Mouse (Mus musculus) hindbrain, embryonic 16.5 days (tissue): Measurements from ENCODE around the gene Rpl13. TPM values are rescaled to one million over a fixed set of nuclear protein-coding genes. Genes with fewer than 3 reads are reported as not detected.

Experiments
- ATAC-seq: fragments of 200-750 bp; cut with Nextera tagmentation; 2 replicates; pipeline ENCODE4 v1.8.0; 2017; ENCODE audit warnings: moderate TSS enrichment, moderate library complexity
- H3K27ac ChIP-seq: fragments of 300-500 bp; sonication (generic); 2 replicates; pipeline ENCODE4 v1.5.1; 2014; ENCODE audit warnings: low read depth, mild to moderate bottlenecking, control low read depth, low read length, moderate library complexity
- H3K27me3 ChIP-seq: fragments of 300-500 bp; sonication (generic); replicated peaks from 2 replicates; pipeline ENCODE4 v1.6.1; 2014; ENCODE audit warnings: low read length; ENCODE audit not compliant: control insufficient read depth, insufficient read depth
- H3K36me3 ChIP-seq: fragments of 300-500 bp; sonication (generic); 2 replicates; pipeline ENCODE4 v1.6.1; 2014; ENCODE audit warnings: mild to moderate bottlenecking, low read length, moderate library complexity, mixed read lengths; ENCODE audit not compliant: control insufficient read depth, insufficient read depth
- H3K4me1 ChIP-seq: fragments of 300-500 bp; sonication (generic); 2 replicates; pipeline ENCODE4 v1.6.1; 2014; ENCODE audit warnings: low read depth, low read length; ENCODE audit not compliant: control insufficient read depth, insufficient read depth
- H3K4me2 ChIP-seq: fragments of 300-500 bp; sonication (generic); 2 replicates; pipeline ENCODE4 v1.6.1; 2014; ENCODE audit warnings: mild to moderate bottlenecking, low read length, control low read depth, moderate library complexity
- H3K4me3 ChIP-seq: fragments of 300-500 bp; sonication (generic); 2 replicates; pipeline ENCODE4 v1.5.1; 2014; ENCODE audit warnings: mild to moderate bottlenecking, low read length, control low read depth, moderate library complexity
- H3K9ac ChIP-seq: fragments of 300-500 bp; sonication (generic); 2 replicates; pipeline ENCODE4 v1.6.1; 2014; ENCODE audit warnings: low read depth, mild to moderate bottlenecking, control low read depth, low read length, moderate library complexity
- H3K9me3 ChIP-seq: fragments of 300-500 bp; sonication (generic); 2 replicates; pipeline ENCODE4 v1.6.1; 2014; ENCODE audit warnings: mild to moderate bottlenecking, low read length, moderate library complexity; ENCODE audit not compliant: control insufficient read depth
- WGBS: fragments of 180-500 bp; shearing (Covaris S2); extraction: QIAGEN DNeasy Blood & Tissue Kit; methylation state at CpG from one replicate; pipeline ENCODE4 v1.1.7; 2014; 5-methylcytosine and 5-hydroxymethylcytosine counted together
- polyA plus RNA-seq: library from polyadenylated mRNA; unstranded; fragments of >200 nt; fragmentation: Nextera tagmentation; extraction: Ambion mirVana; gene quantifications from 2 replicates; pipeline ENCODE4 v1.2.1, GENCODE M21; 2015

Rpl13 gene
- polyA plus RNA-seq, 1 experiment from 2014 or later = 588 TPM

GRCm38 (mm10) chr8:123135806-123136205 lies 33.7 kb downstream of the Rpl13 start:
- ATAC-seq = no peak
- 44% methylated on average over 9 of the region's 9 CpGs for WGBS
- H3K36me3 ChIP-seq = no peaks in the 10 kb centered on the region
- peak overlapping the region; percentile 35 for H3K4me2 ChIP-seq
- no peaks in the 10 kb centered on the region for H3K9me3 ChIP-seq
- H3K27me3 ChIP-seq = no peaks in the 10 kb centered on the region
- H3K27ac ChIP-seq = peak overlapping the region; percentile 64
- no peak overlapping the region for H3K9ac ChIP-seq
- H3K4me1 ChIP-seq = peaks cover 12% of the 10 kb centered on the region
- no peak overlapping the region for H3K4me3 ChIP-seq

GRCm38 (mm10) chr8:123136287-123136686 lies 34.1 kb downstream of the Rpl13 start:
- 81% methylated on average over 9 of the region's 9 CpGs for WGBS

GRCm38 (mm10) chr8:123137645-123138077 lies 35.5 kb downstream of the Rpl13 start:
- WGBS = 25% methylated on average over 2 of the region's 2 CpGs
- Histone ChIP-seq H3K4me1 (peaks cover 12% of the 10 kb centered on the region), H3K4me3 (no peak overlapping the region), H3K27ac (peak overlapping the region; percentile 2; the same call in 1 of the 2 replicates), H3K4me2 (no peak overlapping the region), H3K9ac (no peak overlapping the region), H3K27me3 (no peaks in the 10 kb centered on the region), H3K36me3 (no peaks in the 10 kb centered on the region), H3K9me3 (no peaks in the 10 kb centered on the region)
- peak; percentile 53 for ATAC-seq

More at GRCm38 (mm10) chr8:123136287-123136686, 34.1 kb downstream of the Rpl13 start:
- Histone ChIP-seq H3K4me3 (no peak overlapping the region), H3K36me3 (no peaks in the 10 kb centered on the region), H3K4me1 (peaks cover 12% of the 10 kb centered on the region), H3K27me3 (no peaks in the 10 kb centered on the region), H3K9me3 (no peaks in the 10 kb centered on the region), H3K4me2 (no peak overlapping the region), H3K27ac (no peak overlapping the region), H3K9ac (no peak overlapping the region)
- no peak for ATAC-seq

GRCm38 (mm10) chr8:123138741-123139140 lies 36.6 kb downstream of the Rpl13 start:
- no peak overlapping the region for H3K9ac ChIP-seq
- H3K27me3 ChIP-seq = no peaks in the 10 kb centered on the region
- H3K27ac ChIP-seq = no peak overlapping the region
- 73% methylated on average over 4 of the region's 4 CpGs for WGBS
- H3K4me1 ChIP-seq = peaks cover 12% of the 10 kb centered on the region
- H3K9me3 ChIP-seq = no peaks in the 10 kb centered on the region
- no peak overlapping the region for H3K4me2 ChIP-seq
- no peaks in the 10 kb centered on the region for H3K36me3 ChIP-seq
- no peak for ATAC-seq
- H3K4me3 ChIP-seq = no peak overlapping the region

GRCm38 (mm10) chr8:123141741-123142462 lies 39.8 kb downstream of the Rpl13 start:
- no peaks in the 10 kb centered on the region; the same call in 1 of the 2 replicates for H3K4me1 ChIP-seq
- no peaks in the 10 kb centered on the region for H3K9me3 ChIP-seq
- H3K36me3 ChIP-seq = no peaks in the 10 kb centered on the region
- H3K27ac ChIP-seq = peak overlapping the region; percentile 66
- no peak overlapping the region for H3K4me3 ChIP-seq
- no peaks in the 10 kb centered on the region for H3K27me3 ChIP-seq
- peak; percentile 63 for ATAC-seq
- WGBS = 59% methylated on average over 14 of the region's 14 CpGs
- H3K9ac ChIP-seq = no peak overlapping the region
- H3K4me2 ChIP-seq = no peak overlapping the region

GRCm38 (mm10) chr8:123145279-123145678 lies 43.1 kb downstream of the Rpl13 start:
- H3K36me3 ChIP-seq = no peaks in the 10 kb centered on the region
- 61% methylated on average over 6 of the region's 6 CpGs for WGBS
- no peaks in the 10 kb centered on the region for H3K9me3 ChIP-seq
- H3K27me3 ChIP-seq = no peaks in the 10 kb centered on the region; the same call in 1 of the 2 replicates
- H3K27ac ChIP-seq = no peak overlapping the region
- H3K4me2 ChIP-seq = no peak overlapping the region
- no peaks in the 10 kb centered on the region for H3K4me1 ChIP-seq
- H3K4me3 ChIP-seq = no peak overlapping the region
- ATAC-seq = no peak
- no peak overlapping the region for H3K9ac ChIP-seq

- ATAC-seq = no peak
- H3K27me3 ChIP-seq = no peaks in the 10 kb centered on the region; the same call in 1 of the 2 replicates
- H3K9me3 ChIP-seq = no peaks in the 10 kb centered on the region
- H3K4me1 ChIP-seq = no peaks in the 10 kb centered on the region
- 79% methylated on average over 7 of the region's 7 CpGs for WGBS
- H3K36me3 ChIP-seq = no peaks in the 10 kb centered on the region
- H3K4me3 ChIP-seq = no peak overlapping the region
- H3K27ac ChIP-seq = 0 out of 2 replicates have a peak overlapping the region, but pooled peaks have one; percentile 23
- H3K9ac ChIP-seq = no peak overlapping the region
- no peak overlapping the region for H3K4me2 ChIP-seq
These were observed 44.2 kb downstream of the Rpl13 start for GRCm38 (mm10) chr8:123146390-123146789.

GRCm38 (mm10) chr8:123150737-123151171 lies 48.6 kb downstream of the Rpl13 start:
- Histone ChIP-seq H3K9me3 (no peaks in the 10 kb centered on the region), H3K4me1 (no peaks in the 10 kb centered on the region), H3K4me2 (no peak overlapping the region), H3K4me3 (no peak overlapping the region), H3K27ac (no peak overlapping the region), H3K9ac (no peak overlapping the region), H3K36me3 (no peaks in the 10 kb centered on the region), H3K27me3 (no peaks in the 10 kb centered on the region; the same call in 1 of the 2 replicates)
- no peak for ATAC-seq
- 72% methylated on average over 9 of the region's 9 CpGs for WGBS
